Comparison of ENCODE assay signal across 9 mouse cellular contexts in genomic region chr16:31233167-31233498, GRCm38 (mm10). TPM values are rescaled to one million over a fixed set of nuclear protein-coding genes. Genes with fewer than 3 reads are reported as not detected.
A peak's percentile ranks its signal among the peaks of the same experiment; 100 is the strongest.
DNase-seq lines count a peak whose midpoint lies in the region; ATAC-seq and TF ChIP-seq lines count a peak whose summit lies in the region.
"Had no signal": no experiment of that assay in that cellular context is flagged by ENCODE, and none has a peak within 500 bp of the region (broad histone marks: within the 10 kb centered on the region; RNA-seq: fewer than 3 reads in every experiment).

No protein-coding gene starts in this region.

- no peak for TF ChIP-seq EP300 in lung, postnatal 0 days (IDR thresholded peaks at IDR 0.05)

- TF ChIP-seq CTCF in lung, postnatal 0 days (IDR thresholded peaks at IDR 0.05): no peak
- TF ChIP-seq CTCF in small intestine, adult 2 months (IDR thresholded peaks at IDR 0.05; ENCODE audit: extremely low read depth, insufficient read length, insufficient replicate concordance, low read depth, low read length): no peak

- H3K36me3 ChIP-seq in lung, postnatal 0 days (ENCODE audit: insufficient read depth, low read length): no peaks in the 10 kb centered on the region
- no peaks in the 10 kb centered on the region for H3K36me3 ChIP-seq in limb, embryonic 10.5 days
- no peaks in the 10 kb centered on the region for H3K36me3 ChIP-seq in small intestine, adult 2 months (ENCODE audit: control insufficient read depth, insufficient read depth, low read length)

- ATAC-seq in lung, postnatal 0 days: no peak

- H3K27ac ChIP-seq in lung, postnatal 0 days (ENCODE audit: low read length): no peak overlapping the region
- H3K27ac ChIP-seq in limb, embryonic 10.5 days: peak overlapping the region; percentile 11; the same call in 1 of the 2 replicates
- H3K27ac ChIP-seq in small intestine, adult 2 months (ENCODE audit: insufficient read depth, low read depth, low read length): no peak overlapping the region

- H3K27me3 ChIP-seq in lung, postnatal 0 days (replicated peaks; ENCODE audit: insufficient read depth, low read length): no peaks in the 10 kb centered on the region
- H3K27me3 ChIP-seq in limb, embryonic 10.5 days (ENCODE audit: low read depth, poor library complexity, severe bottlenecking): peaks cover 18% of the 10 kb centered on the region; the same call in 1 of the 2 replicates
- no peaks in the 10 kb centered on the region for H3K27me3 ChIP-seq in small intestine, adult 2 months (ENCODE audit: control insufficient read depth, insufficient read depth, low read length)

- peak overlapping the region; percentile 54 for H3K4me2 ChIP-seq in lung, postnatal 0 days (replicated peaks; ENCODE audit: low read depth, low read length)

- peaks cover 9% of the 10 kb centered on the region for H3K4me1 ChIP-seq in lung, postnatal 0 days (ENCODE audit: insufficient read depth, low read depth, low read length)
- H3K4me1 ChIP-seq in limb, embryonic 10.5 days: peaks cover 45% of the 10 kb centered on the region
- peaks cover 22% of the 10 kb centered on the region for H3K4me1 ChIP-seq in small intestine, adult 2 months (ENCODE audit: control insufficient read depth, insufficient read depth, insufficient read length, low read length)

- no peak overlapping the region for H3K4me3 ChIP-seq in lung, postnatal 0 days (ENCODE audit: low read depth, low read length)
- peak overlapping the region; percentile 36 for H3K4me3 ChIP-seq in limb, embryonic 10.5 days
- H3K4me3 ChIP-seq in small intestine, adult 2 months (ENCODE audit: low read depth, low read length): peak overlapping the region; percentile 50

- H3K9ac ChIP-seq in lung, postnatal 0 days (replicated peaks; ENCODE audit: low read depth): no peak overlapping the region

- H3K9me3 ChIP-seq in lung, postnatal 0 days (ENCODE audit: low read length): no peaks in the 10 kb centered on the region
- H3K9me3 ChIP-seq in limb, embryonic 10.5 days (replicated peaks): no peaks in the 10 kb centered on the region

- 8% methylated on average over 4 of the region's 4 CpGs for WGBS in lung, postnatal 0 days
- 17% methylated on average over 4 of the region's 4 CpGs for WGBS in limb, embryonic 10.5 days
- 13% methylated on average over 4 of the region's 4 CpGs for WGBS in small intestine, adult 2 months

- DNase-seq in gastrocnemius, adult 18-20 months (ENCODE audit: low spot score): peak; percentile 25
- no peak for DNase-seq in gastrocnemius, postnatal 4 days (ENCODE audit: low spot score in 2 of 2)
- no peak for DNase-seq in lung, postnatal 0 days (ENCODE audit: low spot score)
- DNase-seq in lung, postnatal 14 days: no peak
- no peak for DNase-seq in limb, embryonic 10.5 days (ENCODE audit: low spot score)
- no peak for DNase-seq in left cerebral cortex, adult 9 months (ENCODE audit: low spot score in 2 of 2)
- DNase-seq in cerebellum, adult 8-10 months: no peak
- DNase-seq: B cell, adult 2 months had no signal

- TF ChIP-seq POLR2A in small intestine, adult 2 months (IDR thresholded peaks at IDR 0.05; ENCODE audit: low read depth, low read length): no peak

RNA-seq across cellular contexts. Expression of gene Acap2, which starts 32.1 kb away (rescaled TPM):
- total RNA-seq in gastrocnemius, adult 18-20 months (2021): 1 to 10 TPM; 6.9 to 9.3 TPM
- total RNA-seq in gastrocnemius, postnatal 4 days (2021): 10 to 100 TPM; 30.5 to 34.3 TPM
- 22.0 and 25.1 TPM in 2 replicates for polyA plus RNA-seq in lung, postnatal 0 days (2015; fragmentation: Nextera tagmentation; extraction: Ambion mirVana)
- 14.9 and 16.4 TPM in 2 replicates for polyA plus RNA-seq in limb, embryonic 10.5 days (2016; fragmentation: Nextera tagmentation; extraction: Ambion mirVana)
- 2.9 and 9.1 TPM in 2 replicates for polyA plus RNA-seq in small intestine, adult 2 months (2012; rRNA removed)

RNA-seq across cellular contexts. Expression of gene Ppp1r2, which starts 41.9 kb away (rescaled TPM):
- 10 to 100 TPM; 83.4 to 98.3 TPM for total RNA-seq in gastrocnemius, adult 18-20 months (2021)
- 10 to 100 TPM; 84.9 to 87.3 TPM for total RNA-seq in gastrocnemius, postnatal 4 days (2021)
- polyA plus RNA-seq in lung, postnatal 0 days (2015; fragmentation: Nextera tagmentation; extraction: Ambion mirVana): 143 and 160 TPM in 2 replicates
- polyA plus RNA-seq in limb, embryonic 10.5 days (2016; fragmentation: Nextera tagmentation; extraction: Ambion mirVana): 84.6 and 89.8 TPM in 2 replicates
- polyA plus RNA-seq in small intestine, adult 2 months (2012; rRNA removed): 26.9 and 83.9 TPM in 2 replicates
